Mouse (Mus musculus) A20 (cell line): Measurements from ENCODE around the gene Brpf3.
A peak's percentile ranks its signal among the peaks of the same experiment; 100 is the strongest.

Source experiments
- DNase-seq: peaks from one replicate; pipeline ENCODE4 v3.0.0-alpha.2; 2011; ENCODE audit warnings: low read depth, low spot score

The Brpf3 gene

GRCm38 (mm10) chr17:28800671-28801412, at the start of gene Brpf3:
Gene Brpf3, plus strand, starts transcription at chr17:28801090.
- peak; percentile 82 for DNase-seq

- DNase-seq = no peak
Measured at GRCm38 (mm10) chr17:28756447-28756846, 44.4 kb upstream of the Brpf3 start.

DNA sequence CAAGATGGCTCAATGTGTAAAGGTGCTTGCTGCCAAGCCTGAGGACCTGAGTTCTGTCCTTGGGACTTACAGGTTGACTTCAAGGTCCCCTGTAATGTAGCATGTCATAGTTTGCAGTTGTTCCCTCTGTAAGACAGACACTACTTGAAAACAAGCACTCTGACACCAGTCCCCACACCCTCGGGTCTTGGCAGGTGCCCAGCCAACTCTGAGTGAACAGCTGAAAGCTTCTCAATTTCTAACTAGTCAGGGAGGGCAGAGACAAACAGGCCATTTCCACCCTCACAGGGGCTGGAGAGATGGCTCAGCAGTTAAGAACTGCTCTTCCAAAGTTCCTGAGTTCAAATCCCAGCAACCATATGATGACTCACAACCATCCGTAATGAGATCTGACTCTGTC, 43.4 kb upstream of the Brpf3 start:
- no peak for DNase-seq

GRCm38 (mm10) chr17:28760736-28761312, 40.1 kb upstream of the Brpf3 start:
- DNase-seq = no peak

GRCm38 (mm10) chr17:28761871-28762270, 39.0 kb upstream of the Brpf3 start:
- DNase-seq = peak; percentile 77

DNA sequence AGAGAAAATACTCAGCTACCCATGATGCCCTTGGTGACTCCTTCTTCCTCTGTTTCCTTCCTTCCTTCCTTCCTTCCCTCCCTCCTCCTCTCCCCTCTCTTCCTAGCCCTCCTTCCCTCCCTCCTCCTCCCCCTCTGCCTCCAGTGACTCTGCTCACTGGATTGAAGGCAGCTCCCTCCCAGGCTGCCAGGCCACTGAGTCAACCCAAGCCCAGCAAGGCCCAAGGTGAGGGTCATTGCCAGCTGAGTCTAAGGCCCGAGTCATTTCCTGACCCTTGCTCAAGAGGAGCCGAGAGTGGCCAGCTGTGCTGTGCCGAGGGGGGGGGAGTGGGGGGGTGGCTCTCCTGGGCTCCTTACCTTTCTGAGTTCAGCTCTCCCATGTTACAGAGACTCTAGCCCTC, 34.7 kb upstream of the Brpf3 start:
- DNase-seq = no peak

GRCm38 (mm10) chr17:28766781-28767515, 33.9 kb upstream of the Brpf3 start:
- DNase-seq = no peak

DNA sequence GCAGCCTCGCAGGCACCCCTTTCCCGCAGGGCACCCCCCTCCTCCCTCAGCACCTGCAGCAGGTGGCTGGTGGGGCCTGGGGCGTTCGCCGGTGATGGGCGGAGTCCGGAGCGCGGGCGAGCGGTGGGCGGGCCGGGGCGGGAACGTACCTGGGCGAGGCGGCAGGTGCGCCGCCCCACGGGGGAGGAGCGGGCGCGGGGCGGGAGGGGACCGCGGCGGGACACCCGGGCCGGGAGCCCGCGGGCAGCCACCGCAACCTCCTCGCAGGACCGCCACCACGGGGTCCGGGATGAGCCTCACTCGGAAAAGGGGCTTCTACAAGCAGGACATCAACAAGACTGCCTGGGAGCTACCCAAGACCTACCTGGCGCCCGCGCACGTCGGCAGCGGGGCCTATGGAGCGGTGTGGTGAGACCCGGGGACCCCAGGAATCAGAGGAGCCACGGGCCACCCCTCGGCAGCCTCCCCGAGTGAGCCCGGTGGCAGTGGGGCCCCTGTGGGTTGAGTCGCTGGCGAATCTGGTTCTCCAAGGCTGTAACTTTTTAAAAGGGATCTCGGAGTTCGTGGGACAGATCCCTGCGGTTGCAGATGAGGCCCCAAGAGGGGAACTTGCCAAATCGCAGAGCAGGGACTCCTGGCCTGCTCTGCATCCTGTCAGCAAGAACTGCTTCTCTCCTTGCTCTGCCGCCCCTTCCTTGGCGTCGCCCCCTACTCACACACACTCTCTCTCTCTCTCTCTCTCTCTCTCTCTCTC, 31.6 kb upstream of the Brpf3 start, which contains the start of gene Mapk13:
TSS of gene Mapk13 (plus strand) at position 177 of the 754 bp plus-strand sequence.
- DNase-seq = no peak

GRCm38 (mm10) chr17:28769875-28770421, 30.9 kb upstream of the Brpf3 start:
- DNase-seq = no peak

DNA sequence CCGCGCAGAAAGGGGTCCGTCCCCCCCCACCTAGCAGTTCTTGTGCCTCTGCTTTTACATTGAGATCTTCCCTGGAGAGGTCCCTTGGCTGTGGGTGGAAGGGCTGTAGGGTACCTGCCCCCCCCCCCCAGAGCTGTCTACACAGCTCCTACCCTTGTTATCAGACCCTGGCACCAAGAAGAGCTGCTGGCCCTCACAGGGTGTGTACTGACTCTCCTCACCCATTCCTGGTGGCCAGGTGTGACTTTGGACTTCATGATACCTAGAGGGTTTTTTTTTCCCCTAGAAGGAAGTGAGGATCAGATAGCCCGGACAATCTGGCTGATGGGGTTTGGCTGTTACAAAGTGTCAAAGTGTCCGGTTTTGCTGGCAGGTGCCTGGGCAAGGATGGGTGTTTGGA, 29.6 kb upstream of the Brpf3 start:
- no peak for DNase-seq

- DNase-seq = peak; percentile 17
Measured at GRCm38 (mm10) chr17:28774303-28774702, 26.6 kb upstream of the Brpf3 start.

GRCm38 (mm10) chr17:28775161-28775560, 25.7 kb upstream of the Brpf3 start:
- DNase-seq = no peak

DNA sequence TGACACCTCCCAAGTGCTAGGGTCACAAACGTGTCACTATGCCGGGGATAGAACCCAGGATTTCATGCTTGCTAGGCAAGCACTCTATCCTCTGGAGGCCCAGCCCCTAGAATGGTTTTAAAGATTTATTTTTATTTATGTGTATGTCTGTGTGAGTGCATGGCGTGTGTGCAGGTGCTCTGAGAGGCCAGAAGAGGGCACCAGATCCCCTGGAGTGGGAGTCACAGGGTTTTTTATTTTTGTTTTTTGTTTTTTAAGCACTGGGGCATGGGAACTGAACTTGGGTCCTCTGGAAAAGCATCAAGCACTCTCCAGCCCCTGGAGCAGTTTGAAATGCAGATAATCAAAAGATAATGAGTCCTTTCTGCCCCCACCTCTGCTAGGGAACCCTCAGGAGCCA, 24.1 kb upstream of the Brpf3 start:
- peak; percentile 16 for DNase-seq

DNA sequence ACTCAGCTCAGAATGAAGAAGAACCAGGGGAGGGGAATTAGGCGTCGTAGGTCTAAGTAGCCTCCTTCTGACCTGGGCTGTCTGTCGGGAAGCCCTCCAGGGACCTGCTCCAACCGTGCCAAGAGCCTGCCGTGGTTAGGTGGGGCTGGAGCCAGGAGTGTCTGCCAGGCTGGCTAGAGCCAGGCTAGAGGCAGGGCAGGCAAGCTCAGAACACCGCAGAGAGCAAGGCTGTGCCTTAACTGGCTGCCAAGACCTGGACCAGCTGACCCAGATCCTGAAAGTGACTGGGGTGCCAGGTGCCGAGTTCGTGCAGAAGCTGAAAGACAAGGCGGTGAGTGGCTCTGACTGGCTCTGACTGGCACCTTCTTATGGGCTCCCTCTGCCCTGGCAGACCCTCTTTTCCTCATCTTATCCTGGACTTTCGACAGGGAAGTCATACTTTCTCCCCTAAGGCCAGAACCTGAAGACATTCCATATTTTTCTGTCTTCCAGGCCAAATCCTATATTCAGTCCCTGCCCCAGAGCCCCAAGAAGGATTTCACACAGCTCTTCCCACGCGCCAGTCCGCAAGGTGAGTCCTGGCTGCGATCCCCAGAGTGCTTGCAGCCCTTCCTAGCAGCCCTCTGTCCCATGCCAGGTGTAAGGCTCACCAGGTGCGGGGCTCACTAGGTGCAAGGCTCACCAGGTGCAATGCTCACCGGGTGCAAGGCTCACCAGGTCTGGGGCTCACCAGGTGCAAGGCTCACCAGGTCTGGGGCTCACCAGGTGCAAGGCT, 23.5 kb upstream of the Brpf3 start:
- DNase-seq = no peak

DNA sequence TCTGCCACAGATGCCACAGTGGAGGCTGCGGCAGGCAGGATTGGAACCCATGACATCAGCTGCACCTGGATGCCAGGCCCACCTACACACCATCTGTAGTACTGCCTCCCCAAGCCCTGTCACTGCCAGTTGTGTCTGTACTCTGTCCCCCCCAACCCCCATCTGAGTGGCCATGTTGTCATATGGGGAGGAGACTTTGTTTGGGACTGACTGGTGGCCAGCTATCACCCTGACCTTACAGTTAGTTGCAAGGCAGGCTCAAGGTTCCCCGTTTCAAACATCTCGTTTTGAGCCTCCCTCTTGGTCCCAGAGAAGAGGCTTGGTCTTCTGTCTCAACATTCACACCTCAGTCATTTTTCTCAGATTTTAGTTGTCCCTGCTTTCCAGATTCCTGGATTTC, 21.2 kb upstream of the Brpf3 start:
- DNase-seq = no peak

DNA sequence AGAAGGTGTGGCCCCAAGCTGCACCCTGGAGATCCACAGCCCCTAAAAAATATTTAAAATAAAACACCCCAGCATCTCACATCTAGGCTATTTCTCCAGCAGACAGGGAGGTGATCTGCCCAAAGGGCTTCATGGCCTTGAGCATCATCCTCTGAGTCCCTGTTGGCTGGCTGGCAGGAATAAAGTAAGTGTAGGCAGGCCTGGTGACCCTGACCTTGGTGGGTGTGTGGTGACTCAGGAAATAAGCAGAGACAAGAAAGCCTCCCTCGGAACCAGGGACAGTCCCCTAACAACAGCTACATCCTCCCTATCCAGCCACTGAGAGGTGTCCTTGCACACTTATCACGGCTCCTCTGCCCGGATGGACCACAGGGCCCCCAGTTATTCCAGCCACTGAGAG, 20.1 kb upstream of the Brpf3 start:
- DNase-seq = no peak

- DNase-seq = no peak
Measured at GRCm38 (mm10) chr17:28781290-28782045, 19.4 kb upstream of the Brpf3 start.

GRCm38 (mm10) chr17:28785036-28785435, 15.9 kb upstream of the Brpf3 start:
- DNase-seq = no peak

GRCm38 (mm10) chr17:28787507-28787906, 13.4 kb upstream of the Brpf3 start:
- no peak for DNase-seq

DNA sequence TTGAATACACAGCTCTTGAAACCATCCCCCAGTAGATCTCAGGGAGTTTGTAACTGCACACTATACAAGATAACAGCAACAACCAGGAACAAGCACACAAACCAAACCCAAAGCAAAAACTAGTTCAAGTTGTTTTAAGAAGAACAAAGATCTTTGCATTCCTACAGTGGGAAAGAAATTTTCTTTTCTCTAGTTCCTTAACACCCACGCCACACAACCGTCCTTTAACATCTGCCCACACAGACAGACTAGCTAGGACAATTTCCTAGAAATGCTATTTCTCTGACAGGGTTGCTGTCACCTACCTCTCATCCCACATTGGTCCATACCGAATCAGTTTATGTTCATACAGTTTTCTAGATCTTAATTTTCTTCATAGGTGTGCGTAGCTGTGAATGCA, 3.9 kb upstream of the Brpf3 start:
- DNase-seq = no peak
